Comparison of ENCODE assay signal across 24 mouse cellular contexts in the genomic region with DNA sequence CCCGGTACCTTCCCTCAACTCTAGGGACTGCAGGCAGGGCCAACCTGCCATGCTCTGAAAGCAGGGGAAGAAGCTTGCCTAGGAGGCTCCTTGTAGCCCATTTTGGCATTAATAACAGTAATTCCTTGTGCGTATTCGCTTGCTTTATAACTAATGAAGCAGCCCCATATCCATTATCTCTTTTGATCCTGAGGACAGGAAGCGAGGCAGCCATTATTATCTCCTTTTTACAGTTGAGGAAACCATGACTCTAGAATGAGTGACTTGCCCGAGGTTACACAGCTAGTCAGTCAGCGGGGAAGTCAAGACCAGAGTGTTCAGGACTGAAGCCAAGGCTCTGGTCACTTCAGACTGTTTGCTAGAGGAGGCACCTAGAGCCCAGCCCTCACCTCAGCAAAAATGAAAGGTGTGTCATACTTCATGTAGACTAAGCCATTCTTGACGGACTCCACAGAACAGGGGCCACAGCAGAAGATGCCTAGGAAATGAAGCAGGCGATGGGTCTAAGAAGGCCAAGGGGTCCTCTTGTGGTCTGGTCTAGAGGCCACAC. TPM values are rescaled to one million over a fixed set of nuclear protein-coding genes. Genes with fewer than 3 reads are reported as not detected.
DNase-seq lines count a peak whose midpoint lies in the region; ATAC-seq and TF ChIP-seq lines count a peak whose summit lies in the region.
"Had no signal": no experiment of that assay in that cellular context is flagged by ENCODE, and none has a peak within 500 bp of the region (broad histone marks: within the 10 kb centered on the region; RNA-seq: fewer than 3 reads in every experiment).

No protein-coding gene starts in this region.

- no peaks in the 10 kb centered on the region for H3K27me3 ChIP-seq in liver, embryonic 13.5 days
- H3K27me3 ChIP-seq in stomach, postnatal 0 days (ENCODE audit: control insufficient read depth, insufficient read depth, low read length) = no peaks in the 10 kb centered on the region
- no peaks in the 10 kb centered on the region for H3K27me3 ChIP-seq in cerebellum, adult 2 months (ENCODE audit: control insufficient read depth, insufficient read depth, low read length)
- H3K27me3 ChIP-seq: embryonic facial prominence, embryonic 15.5 days; hindbrain, embryonic 12.5 days; hindbrain, embryonic 15.5 days; Patski had no signal

- no peak for TF ChIP-seq POLR2A in cerebellum, adult 2 months (IDR thresholded peaks at IDR 0.05; ENCODE audit: borderline replicate concordance, insufficient read depth, low read length)

- no peak for DNase-seq in liver, embryonic 13.5 days
- DNase-seq in liver = no peak
- DNase-seq in lung, postnatal 10 days = peak; percentile 27
- DNase-seq in lung, postnatal 4 days = no peak
- peak; percentile 39 for DNase-seq in lung, postnatal 25 days (ENCODE audit: low spot score)
- DNase-seq in stomach, postnatal 0 days (ENCODE audit: low spot score) = peak; percentile 37
- no peak for DNase-seq in cerebellum, adult 2 months
- no peak for DNase-seq in thymus, postnatal 25 days
- DNase-seq: adrenal gland, postnatal 14 days; cerebellum, adult 11 months; cerebellum, adult 8-10 months; cerebellum, postnatal 10 days; cerebellum, postnatal 36 days; embryo, embryonic 11 days; forebrain, postnatal 0 days; gastrocnemius, postnatal 25 days; heart, adult 2 months had no signal

- no peak overlapping the region for H3K4me3 ChIP-seq in liver, embryonic 13.5 days (replicated peaks)
- H3K4me3 ChIP-seq in stomach, postnatal 0 days (ENCODE audit: low read depth, low read length) = no peak overlapping the region
- no peak overlapping the region for H3K4me3 ChIP-seq in cerebellum, adult 2 months (replicated peaks; ENCODE audit: insufficient read depth, low read depth, low read length)
- H3K4me3 ChIP-seq: embryonic facial prominence, embryonic 15.5 days; heart, adult 2 months; heart, embryonic 10.5 days; hindbrain, embryonic 12.5 days; hindbrain, embryonic 15.5 days had no signal

- no peak overlapping the region for H3K4me2 ChIP-seq in liver, embryonic 13.5 days
- H3K4me2 ChIP-seq in stomach, postnatal 0 days (replicated peaks; ENCODE audit: low read depth) = no peak overlapping the region
- H3K4me2 ChIP-seq: embryonic facial prominence, embryonic 15.5 days; hindbrain, embryonic 12.5 days; hindbrain, embryonic 15.5 days had no signal

- H3K27ac ChIP-seq in liver, embryonic 13.5 days = no peak overlapping the region
- 0 out of 2 replicates have a peak overlapping the region, but pooled peaks have one; percentile 18 for H3K27ac ChIP-seq in stomach, postnatal 0 days (replicated peaks)
- no peak overlapping the region for H3K27ac ChIP-seq in cerebellum, adult 2 months (ENCODE audit: insufficient read depth, low read length)
- H3K27ac ChIP-seq: embryonic facial prominence, embryonic 15.5 days; heart, adult 2 months; heart, embryonic 10.5 days; hindbrain, embryonic 12.5 days; hindbrain, embryonic 15.5 days had no signal

- H3K9me3 ChIP-seq in liver, embryonic 13.5 days (replicated peaks) = no peaks in the 10 kb centered on the region
- no peaks in the 10 kb centered on the region for H3K9me3 ChIP-seq in stomach, postnatal 0 days (ENCODE audit: control insufficient read depth, low read length)
- H3K9me3 ChIP-seq: embryonic facial prominence, embryonic 15.5 days; heart, embryonic 10.5 days; hindbrain, embryonic 12.5 days; hindbrain, embryonic 15.5 days had no signal

- peaks cover 32% of the 10 kb centered on the region for H3K4me1 ChIP-seq in liver, embryonic 13.5 days (replicated peaks)
- H3K4me1 ChIP-seq in stomach, postnatal 0 days (replicated peaks; ENCODE audit: control insufficient read depth, insufficient read depth) = no peaks in the 10 kb centered on the region
- H3K4me1 ChIP-seq in cerebellum, adult 2 months (ENCODE audit: control insufficient read depth, insufficient read depth, low read length) = no peaks in the 10 kb centered on the region
- H3K4me1 ChIP-seq: embryonic facial prominence, embryonic 15.5 days; hindbrain, embryonic 12.5 days; hindbrain, embryonic 15.5 days had no signal

- no peak for TF ChIP-seq EP300 in stomach, postnatal 0 days (optimal IDR thresholded peaks at IDR 0.05)

- ATAC-seq in liver, embryonic 13.5 days (ENCODE audit: low read depth) = 0 out of 2 replicates have a peak, but pooled peaks have one; percentile 6
- peak; percentile 75 for ATAC-seq in stomach, postnatal 0 days (ENCODE audit: low FRiP score, low TSS enrichment)
- ATAC-seq: CD4-positive, CD25-positive, alpha-beta regulatory T cell, adult 4 months; forebrain, embryonic 14.5 days; forebrain, postnatal 0 days; Patski had no signal

- H3K9ac ChIP-seq in liver, embryonic 13.5 days = no peak overlapping the region
- H3K9ac ChIP-seq in stomach, postnatal 0 days (ENCODE audit: low read length) = no peak overlapping the region
- H3K9ac ChIP-seq: embryonic facial prominence, embryonic 15.5 days; forebrain, postnatal 0 days; hindbrain, embryonic 12.5 days; hindbrain, embryonic 15.5 days had no signal

- no peaks in the 10 kb centered on the region for H3K36me3 ChIP-seq in liver, embryonic 13.5 days
- H3K36me3 ChIP-seq in stomach, postnatal 0 days (ENCODE audit: control insufficient read depth, insufficient read depth, low read length) = no peaks in the 10 kb centered on the region; the same call in 1 of the 2 replicates
- H3K36me3 ChIP-seq: embryonic facial prominence, embryonic 15.5 days; heart, embryonic 10.5 days; hindbrain, embryonic 12.5 days; hindbrain, embryonic 15.5 days had no signal

- no peak for TF ChIP-seq CTCF in stomach, postnatal 0 days (IDR thresholded peaks at IDR 0.05; ENCODE audit: low read depth)
- TF ChIP-seq CTCF in cerebellum, adult 2 months (IDR thresholded peaks at IDR 0.05; ENCODE audit: borderline replicate concordance, insufficient read depth, low read depth, low read length) = no peak

- WGBS in liver, embryonic 13.5 days (ENCODE audit: insufficient replicate concordance) = 44% methylated on average over 8 of the region's 8 CpGs
- 77% methylated on average over 8 of the region's 8 CpGs for WGBS in stomach, postnatal 0 days
- WGBS in cerebellum, adult 2 months = 90% methylated on average over 8 of the region's 8 CpGs

RNA-seq across cellular contexts. Expression of a gene that starts 7.6 kb away (rescaled TPM):
- polyA plus RNA-seq in liver, embryonic 13.5 days (2015; fragmentation: Nextera tagmentation; extraction: Ambion mirVana) = 1.5 and 2.0 TPM in 2 replicates
- 79.0 and 80.6 TPM in 2 replicates for polyA plus RNA-seq in stomach, postnatal 0 days (2015; fragmentation: Nextera tagmentation; extraction: Ambion mirVana)
- polyA plus RNA-seq in cerebellum, adult 2 months (2012; rRNA removed) = 0.07 and 0.08 TPM in 2 replicates
- polyA plus RNA-seq: CD4-positive, CD25-positive, alpha-beta regulatory T cell, adult 4 months had no signal

RNA-seq across cellular contexts. Expression of a gene that starts 15.9 kb away (rescaled TPM):
- polyA plus RNA-seq in liver, embryonic 13.5 days (2015; fragmentation: Nextera tagmentation; extraction: Ambion mirVana) = 12.9 and 14.7 TPM in 2 replicates
- polyA plus RNA-seq in stomach, postnatal 0 days (2015; fragmentation: Nextera tagmentation; extraction: Ambion mirVana) = 25.7 and 27.3 TPM in 2 replicates
- 64.1 and 66.8 TPM in 2 replicates for polyA plus RNA-seq in cerebellum, adult 2 months (2012; rRNA removed)

RNA-seq across cellular contexts. Expression of a gene that starts 24.5 kb away (rescaled TPM):
- polyA plus RNA-seq in liver, embryonic 13.5 days (2015; fragmentation: Nextera tagmentation; extraction: Ambion mirVana) = 21.1 and 26.3 TPM in 2 replicates
- 17.5 and 17.8 TPM in 2 replicates for polyA plus RNA-seq in stomach, postnatal 0 days (2015; fragmentation: Nextera tagmentation; extraction: Ambion mirVana)
- polyA plus RNA-seq in cerebellum, adult 2 months (2012; rRNA removed) = 36.0 and 38.5 TPM in 2 replicates

RNA-seq across cellular contexts. Expression of a gene that starts 34.2 kb away (rescaled TPM):
- polyA plus RNA-seq in liver, embryonic 13.5 days (2015; fragmentation: Nextera tagmentation; extraction: Ambion mirVana) = 325 TPM in 2 replicates
- 402 and 425 TPM in 2 replicates for polyA plus RNA-seq in stomach, postnatal 0 days (2015; fragmentation: Nextera tagmentation; extraction: Ambion mirVana)
- 414 and 434 TPM in 2 replicates for polyA plus RNA-seq in cerebellum, adult 2 months (2012; rRNA removed)

RNA-seq across cellular contexts. Expression of a gene that starts 34.4 kb away (rescaled TPM):
- polyA plus RNA-seq in liver, embryonic 13.5 days (2015; fragmentation: Nextera tagmentation; extraction: Ambion mirVana) = 29.6 and 33.0 TPM in 2 replicates
- polyA plus RNA-seq in stomach, postnatal 0 days (2015; fragmentation: Nextera tagmentation; extraction: Ambion mirVana) = 24.8 and 26.8 TPM in 2 replicates
- 29.2 and 29.6 TPM in 2 replicates for polyA plus RNA-seq in cerebellum, adult 2 months (2012; rRNA removed)

Comparison
In these comparisons a context has a peak if more than half of its experiments do, and no peak if none do; other contexts are left out.
1. DNase-seq: peak in lung, postnatal 10 days (single experiment), lung, postnatal 25 days (single experiment) and stomach, postnatal 0 days (single experiment); none in liver, embryonic 13.5 days (single experiment), liver (single experiment), lung, postnatal 4 days (0 of 2), cerebellum, adult 2 months (0 of 2) and thymus, postnatal 25 days (single experiment).
2. RNA of a gene that starts 7.6 kb away (polyA plus RNA-seq): 79.0 to 80.6 TPM in stomach, postnatal 0 days; 1.5 to 2.0 TPM in liver, embryonic 13.5 days and 0.07 to 0.08 TPM in cerebellum, adult 2 months; every median in the first group is over 10 times any median in the second.